Mouse (Mus musculus): ENCODE data around the gene Ddost. TPM values are rescaled to one million over a fixed set of nuclear protein-coding genes. Genes with fewer than 3 reads are reported as not detected.

Ddost gene
- polyA plus RNA-seq, 1 experiment from 2014 or later = 214 TPM

GRCm38 (mm10) chr4:138347280-138347679 is 42.8 kb downstream of the Ddost start:
- H3K4me3 ChIP-seq (ENCODE audit: low read depth, low read length) = no peak overlapping the region
- WGBS = 74% methylated on average over 1 of the region's 1 CpGs
- no peaks in the 10 kb centered on the region for H3K27me3 ChIP-seq (ENCODE audit: control insufficient read depth, insufficient read depth, low read length)
- ATAC-seq (ENCODE audit: low FRiP score) (no peak), DNase-seq (ENCODE audit: low spot score) (no peak)
- no peaks in the 10 kb centered on the region for H3K9me3 ChIP-seq (ENCODE audit: control insufficient read depth, low read length)
- no peak overlapping the region for H3K9ac ChIP-seq (ENCODE audit: low read depth, low read length)
- H3K27ac ChIP-seq (ENCODE audit: low read depth, low read length) = no peak overlapping the region
- H3K4me2 ChIP-seq (replicated peaks; ENCODE audit: low read depth, low read length) = no peak overlapping the region
- H3K36me3 ChIP-seq (ENCODE audit: control insufficient read depth, insufficient read depth, low read length) = no peaks in the 10 kb centered on the region
- no peaks in the 10 kb centered on the region for H3K4me1 ChIP-seq (replicated peaks; ENCODE audit: control insufficient read depth, insufficient read depth, low read length)

- Histone ChIP-seq H3K36me3 (ENCODE audit: control insufficient read depth, insufficient read depth, low read length) (no peaks in the 10 kb centered on the region), H3K27me3 (ENCODE audit: control insufficient read depth, insufficient read depth, low read length) (no peaks in the 10 kb centered on the region), H3K27ac (ENCODE audit: low read depth, low read length) (no peak overlapping the region), H3K9me3 (ENCODE audit: control insufficient read depth, low read length) (no peaks in the 10 kb centered on the region), H3K4me1 (replicated peaks; ENCODE audit: control insufficient read depth, insufficient read depth, low read length) (no peaks in the 10 kb centered on the region), H3K4me2 (replicated peaks; ENCODE audit: low read depth, low read length) (no peak overlapping the region), H3K9ac (ENCODE audit: low read depth, low read length) (no peak overlapping the region), H3K4me3 (ENCODE audit: low read depth, low read length) (no peak overlapping the region)
- WGBS = 86% methylated on average over 7 of the region's 7 CpGs
- ATAC-seq (ENCODE audit: low FRiP score) (no peak), DNase-seq (ENCODE audit: low spot score) (no peak)
These were observed 44.2 kb downstream of the Ddost start for GRCm38 (mm10) chr4:138348716-138349115.

DNA sequence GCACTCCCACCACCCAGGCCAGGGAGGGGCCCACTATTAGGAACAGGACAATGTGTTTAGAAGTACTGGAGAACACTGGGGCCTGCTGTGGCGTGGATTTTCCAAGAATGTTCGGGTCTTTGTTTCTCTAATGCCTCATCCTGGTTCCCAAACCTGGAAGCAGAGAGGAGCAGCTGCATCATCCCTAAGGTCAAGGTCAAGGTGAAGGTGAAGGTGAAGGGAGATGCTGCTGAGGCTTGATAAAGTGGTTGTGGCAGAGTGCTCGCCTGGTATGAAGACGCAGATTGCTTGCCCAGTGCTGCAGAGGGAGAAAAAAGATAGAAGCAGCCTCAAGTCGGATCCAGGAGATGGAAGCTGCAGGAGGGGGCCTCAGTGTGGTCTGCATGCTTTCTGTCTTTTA is 47.3 kb downstream of the Ddost start:
- Histone ChIP-seq H3K27ac (ENCODE audit: low read depth, low read length) (no peak overlapping the region), H3K9me3 (ENCODE audit: control insufficient read depth, low read length) (no peaks in the 10 kb centered on the region), H3K36me3 (ENCODE audit: control insufficient read depth, insufficient read depth, low read length) (no peaks in the 10 kb centered on the region), H3K9ac (ENCODE audit: low read depth, low read length) (no peak overlapping the region), H3K4me3 (ENCODE audit: low read depth, low read length) (no peak overlapping the region), H3K4me2 (replicated peaks; ENCODE audit: low read depth, low read length) (no peak overlapping the region), H3K27me3 (ENCODE audit: control insufficient read depth, insufficient read depth, low read length) (no peaks in the 10 kb centered on the region), H3K4me1 (replicated peaks; ENCODE audit: control insufficient read depth, insufficient read depth, low read length) (no peaks in the 10 kb centered on the region)
- DNase-seq (ENCODE audit: low spot score) (no peak), ATAC-seq (ENCODE audit: low FRiP score) (no peak)
- 91% methylated on average over 5 of the region's 5 CpGs for WGBS

- Histone ChIP-seq H3K4me1 (replicated peaks; ENCODE audit: control insufficient read depth, insufficient read depth, low read length) (no peaks in the 10 kb centered on the region), H3K4me3 (ENCODE audit: low read depth, low read length) (no peak overlapping the region), H3K4me2 (replicated peaks; ENCODE audit: low read depth, low read length) (no peak overlapping the region), H3K27me3 (ENCODE audit: control insufficient read depth, insufficient read depth, low read length) (no peaks in the 10 kb centered on the region), H3K27ac (ENCODE audit: low read depth, low read length) (no peak overlapping the region), H3K9me3 (ENCODE audit: control insufficient read depth, low read length) (no peaks in the 10 kb centered on the region), H3K36me3 (ENCODE audit: control insufficient read depth, insufficient read depth, low read length) (no peaks in the 10 kb centered on the region), H3K9ac (ENCODE audit: low read depth, low read length) (no peak overlapping the region)
- ATAC-seq (ENCODE audit: low FRiP score) (no peak), DNase-seq (ENCODE audit: low spot score) (no peak)
- WGBS = 84% methylated on average over 6 of the region's 6 CpGs
These were observed 48.2 kb downstream of the Ddost start for GRCm38 (mm10) chr4:138352692-138353091.

GRCm38 (mm10) chr4:138353438-138354171 is 49.1 kb downstream of the Ddost start:
- no peak for DNase-seq (ENCODE audit: low spot score)

DNA sequence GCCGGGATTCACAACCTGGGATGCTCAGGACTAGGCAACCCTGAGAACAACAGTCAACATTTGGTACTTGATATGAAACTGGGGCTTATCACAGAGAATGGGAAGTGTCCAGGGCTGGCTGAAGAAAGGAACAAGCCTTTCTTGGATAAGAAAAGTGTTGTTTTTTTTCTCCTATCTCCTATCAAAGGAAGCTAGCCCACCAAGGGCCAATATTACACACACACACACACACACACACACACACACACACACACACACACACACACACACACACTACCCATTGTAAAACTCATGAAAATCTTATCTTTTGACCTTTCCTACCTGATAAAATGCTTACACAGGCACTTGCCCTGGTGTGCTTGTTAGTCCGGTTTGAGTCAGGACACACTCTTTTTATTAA is 51.0 kb downstream of the Ddost start:
- WGBS = 96% methylated on average over 2 of the region's 2 CpGs
- H3K4me2 ChIP-seq (replicated peaks; ENCODE audit: low read depth, low read length) = no peak overlapping the region
- no peak overlapping the region for H3K4me3 ChIP-seq (ENCODE audit: low read depth, low read length)
- H3K27me3 ChIP-seq (ENCODE audit: control insufficient read depth, insufficient read depth, low read length) = no peaks in the 10 kb centered on the region
- H3K27ac ChIP-seq (ENCODE audit: low read depth, low read length) = no peak overlapping the region
- ATAC-seq (ENCODE audit: low FRiP score) (no peak), DNase-seq (ENCODE audit: low spot score) (no peak)
- H3K4me1 ChIP-seq (replicated peaks; ENCODE audit: control insufficient read depth, insufficient read depth, low read length) = no peaks in the 10 kb centered on the region
- H3K36me3 ChIP-seq (ENCODE audit: control insufficient read depth, insufficient read depth, low read length) = no peaks in the 10 kb centered on the region
- no peak overlapping the region for H3K9ac ChIP-seq (ENCODE audit: low read depth, low read length)
- no peaks in the 10 kb centered on the region for H3K9me3 ChIP-seq (ENCODE audit: control insufficient read depth, low read length)

More at GRCm38 (mm10) chr4:138353438-138354171, 49.1 kb downstream of the Ddost start:
- Histone ChIP-seq H3K36me3 (ENCODE audit: control insufficient read depth, insufficient read depth, low read length) (no peaks in the 10 kb centered on the region), H3K4me1 (replicated peaks; ENCODE audit: control insufficient read depth, insufficient read depth, low read length) (no peaks in the 10 kb centered on the region), H3K27ac (ENCODE audit: low read depth, low read length) (no peak overlapping the region), H3K4me2 (replicated peaks; ENCODE audit: low read depth, low read length) (no peak overlapping the region), H3K27me3 (ENCODE audit: control insufficient read depth, insufficient read depth, low read length) (no peaks in the 10 kb centered on the region), H3K9me3 (ENCODE audit: control insufficient read depth, low read length) (no peaks in the 10 kb centered on the region), H3K9ac (ENCODE audit: low read depth, low read length) (no peak overlapping the region), H3K4me3 (ENCODE audit: low read depth, low read length) (no peak overlapping the region)
- ATAC-seq (ENCODE audit: low FRiP score) = no peak
- 86% methylated on average over 10 of the region's 10 CpGs for WGBS

DNA sequence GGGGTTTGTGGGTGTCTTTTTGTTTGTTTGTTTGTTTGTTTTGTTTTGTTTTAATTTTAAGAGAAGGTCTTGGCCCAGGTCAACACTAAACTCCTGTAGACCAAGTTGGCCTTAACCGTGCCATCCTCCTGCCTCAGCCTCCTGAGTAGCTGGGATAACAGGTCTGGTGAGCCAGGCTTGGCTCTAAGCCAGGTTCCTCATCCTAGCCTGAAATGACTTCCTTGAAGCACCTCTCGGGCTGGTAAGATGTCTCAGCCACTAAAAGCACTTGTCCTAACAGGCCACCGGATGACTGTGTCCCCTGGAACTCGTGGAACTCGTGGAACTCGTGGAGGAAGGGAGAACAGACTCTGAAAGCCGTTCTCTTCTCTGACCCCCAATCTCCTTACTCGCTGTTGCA is 51.6 kb downstream of the Ddost start:
- Histone ChIP-seq H3K27ac (ENCODE audit: low read depth, low read length) (no peak overlapping the region), H3K4me3 (ENCODE audit: low read depth, low read length) (no peak overlapping the region), H3K36me3 (ENCODE audit: control insufficient read depth, insufficient read depth, low read length) (no peaks in the 10 kb centered on the region), H3K27me3 (ENCODE audit: control insufficient read depth, insufficient read depth, low read length) (no peaks in the 10 kb centered on the region), H3K9me3 (ENCODE audit: control insufficient read depth, low read length) (no peaks in the 10 kb centered on the region), H3K9ac (ENCODE audit: low read depth, low read length) (no peak overlapping the region), H3K4me1 (replicated peaks; ENCODE audit: control insufficient read depth, insufficient read depth, low read length) (no peaks in the 10 kb centered on the region), H3K4me2 (replicated peaks; ENCODE audit: low read depth, low read length) (no peak overlapping the region)
- no peak for ATAC-seq (ENCODE audit: low FRiP score)
- 81% methylated on average over 8 of the region's 8 CpGs for WGBS
- no peak for DNase-seq (ENCODE audit: low spot score)

DNA sequence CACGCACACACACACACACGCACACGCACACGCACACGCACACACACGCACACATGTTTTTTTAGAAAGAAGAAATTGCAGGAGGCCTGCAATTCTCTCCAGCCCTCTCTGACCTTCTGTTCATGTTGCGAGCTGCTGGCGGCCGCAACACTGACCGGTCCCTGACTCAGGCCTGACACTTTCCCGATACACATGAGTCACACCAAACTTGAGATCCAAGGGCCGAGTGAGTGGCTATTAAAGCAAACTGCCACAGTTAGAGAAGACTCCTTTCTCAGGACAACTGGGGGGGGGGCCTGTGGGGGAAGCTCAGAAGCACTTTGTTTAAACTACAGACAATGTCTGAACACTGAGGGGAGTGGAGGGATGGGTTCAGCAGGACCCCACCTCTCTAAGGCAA is 52.0 kb downstream of the Ddost start:
- ATAC-seq (ENCODE audit: low FRiP score) (no peak), DNase-seq (ENCODE audit: low spot score) (no peak)
- no peak overlapping the region for H3K9ac ChIP-seq (ENCODE audit: low read depth, low read length)
- H3K27ac ChIP-seq (ENCODE audit: low read depth, low read length) = no peak overlapping the region
- H3K9me3 ChIP-seq (ENCODE audit: control insufficient read depth, low read length) = no peaks in the 10 kb centered on the region
- H3K36me3 ChIP-seq (ENCODE audit: control insufficient read depth, insufficient read depth, low read length) = no peaks in the 10 kb centered on the region
- 95% methylated on average over 12 of the region's 12 CpGs for WGBS
- H3K4me1 ChIP-seq (replicated peaks; ENCODE audit: control insufficient read depth, insufficient read depth, low read length) = no peaks in the 10 kb centered on the region
- H3K4me3 ChIP-seq (ENCODE audit: low read depth, low read length) = no peak overlapping the region
- H3K4me2 ChIP-seq (replicated peaks; ENCODE audit: low read depth, low read length) = no peak overlapping the region
- no peaks in the 10 kb centered on the region for H3K27me3 ChIP-seq (ENCODE audit: control insufficient read depth, insufficient read depth, low read length)

GRCm38 (mm10) chr4:138358176-138358575 is 53.6 kb downstream of the Ddost start:
- DNase-seq (ENCODE audit: low spot score) (no peak), ATAC-seq (ENCODE audit: low FRiP score) (no peak)
- 78% methylated on average over 3 of the region's 3 CpGs for WGBS
- H3K9me3 ChIP-seq (ENCODE audit: control insufficient read depth, low read length) = no peaks in the 10 kb centered on the region
- no peak overlapping the region for H3K4me2 ChIP-seq (replicated peaks; ENCODE audit: low read depth, low read length)
- no peak overlapping the region for H3K4me3 ChIP-seq (ENCODE audit: low read depth, low read length)
- no peaks in the 10 kb centered on the region for H3K27me3 ChIP-seq (ENCODE audit: control insufficient read depth, insufficient read depth, low read length)
- no peak overlapping the region for H3K27ac ChIP-seq (ENCODE audit: low read depth, low read length)
- no peak overlapping the region for H3K9ac ChIP-seq (ENCODE audit: low read depth, low read length)
- H3K36me3 ChIP-seq (ENCODE audit: control insufficient read depth, insufficient read depth, low read length) = no peaks in the 10 kb centered on the region
- no peaks in the 10 kb centered on the region for H3K4me1 ChIP-seq (replicated peaks; ENCODE audit: control insufficient read depth, insufficient read depth, low read length)
